ENCODE assay signal across 8 mouse cellular contexts in the genomic region with DNA sequence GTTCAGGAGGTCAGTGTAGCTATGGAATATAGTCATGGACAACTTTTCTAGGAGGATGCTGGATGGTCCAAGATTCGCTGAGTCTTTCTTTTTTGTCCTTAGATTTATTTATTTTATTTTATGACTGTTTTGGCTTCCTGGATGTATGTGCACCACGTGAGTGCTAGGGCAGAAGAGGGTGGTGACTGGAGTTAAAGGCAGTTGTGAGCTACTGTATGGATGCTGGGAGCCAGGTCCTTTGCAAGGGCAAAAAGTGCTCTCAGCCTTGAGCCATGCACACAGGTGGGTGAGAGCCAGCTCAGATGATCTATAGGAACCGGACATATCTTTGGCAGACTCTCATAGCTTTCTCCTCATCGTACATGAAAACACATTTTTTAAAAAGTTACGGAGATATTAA. TPM values are rescaled to one million over a fixed set of nuclear protein-coding genes. Genes with fewer than 3 reads are reported as not detected.
DNase-seq lines count a peak whose midpoint lies in the region; ATAC-seq and TF ChIP-seq lines count a peak whose summit lies in the region.

No protein-coding gene starts in this region.

- ATAC-seq in lung, embryonic 15.5 days (ENCODE audit: borderline replicate concordance, extremely low read depth, low FRiP score, low TSS enrichment): no peak
- no peak for ATAC-seq in intestine, embryonic 16.5 days
- no peak; the same call in 1 of the 2 replicates for ATAC-seq in neural tube, embryonic 13.5 days (ENCODE audit: low read depth)

- H3K4me2 ChIP-seq in lung, embryonic 15.5 days: peak overlapping the region; percentile 96
- H3K4me2 ChIP-seq in intestine, embryonic 16.5 days (ENCODE audit: low read depth, low read length): peak overlapping the region; percentile 95
- H3K4me2 ChIP-seq in neural tube, embryonic 13.5 days: peak overlapping the region; percentile 74

- TF ChIP-seq POLR2A in embryonic fibroblast, embryonic 13.5 days (IDR thresholded peaks at IDR 0.05; ENCODE audit: low read depth, low read length): no peak

- no peak overlapping the region for H3K27ac ChIP-seq in lung, embryonic 15.5 days
- no peak overlapping the region for H3K27ac ChIP-seq in embryonic fibroblast, embryonic 13.5 days (ENCODE audit: insufficient read depth, low read length)
- no peak overlapping the region for H3K27ac ChIP-seq in intestine, embryonic 16.5 days (ENCODE audit: low read length)
- H3K27ac ChIP-seq in neural tube, embryonic 13.5 days (replicated peaks): no peak overlapping the region

- DNase-seq in lung, adult 18-20 months: no peak
- DNase-seq in layer of hippocampus, adult 8-10 months (ENCODE audit: low spot score in 2 of 2): no peak
- DNase-seq in adrenal gland, adult 8-10 months: no peak
- DNase-seq in gastrocnemius, postnatal 10 days: no peak

- H3K9ac ChIP-seq in lung, embryonic 15.5 days: no peak overlapping the region
- 0 out of 2 replicates have a peak overlapping the region, but pooled peaks have one; percentile 80 for H3K9ac ChIP-seq in intestine, embryonic 16.5 days (ENCODE audit: low read depth, low read length)
- H3K9ac ChIP-seq in neural tube, embryonic 13.5 days: peak overlapping the region; percentile 80; the same call in 1 of the 2 replicates

- 14% methylated on average over 5 of the region's 5 CpGs for WGBS in lung, embryonic 15.5 days
- WGBS in intestine, embryonic 16.5 days: 14% methylated on average over 5 of the region's 5 CpGs
- 26% methylated on average over 5 of the region's 5 CpGs for WGBS in neural tube, embryonic 13.5 days

- no peak for TF ChIP-seq CTCF in embryonic fibroblast, embryonic 13.5 days (IDR thresholded peaks at IDR 0.05; ENCODE audit: borderline replicate concordance, insufficient read depth, low read length)

- H3K36me3 ChIP-seq in lung, embryonic 15.5 days: no peaks in the 10 kb centered on the region
- H3K36me3 ChIP-seq in intestine, embryonic 16.5 days (ENCODE audit: control insufficient read depth, insufficient read depth, low read length): no peaks in the 10 kb centered on the region
- H3K36me3 ChIP-seq in neural tube, embryonic 13.5 days: no peaks in the 10 kb centered on the region

- no peaks in the 10 kb centered on the region for H3K27me3 ChIP-seq in lung, embryonic 15.5 days
- H3K27me3 ChIP-seq in intestine, embryonic 16.5 days (replicated peaks; ENCODE audit: control insufficient read depth, insufficient read depth, low read length): no peaks in the 10 kb centered on the region
- H3K27me3 ChIP-seq in neural tube, embryonic 13.5 days: no peaks in the 10 kb centered on the region

- no peaks in the 10 kb centered on the region for H3K9me3 ChIP-seq in lung, embryonic 15.5 days
- no peaks in the 10 kb centered on the region for H3K9me3 ChIP-seq in intestine, embryonic 16.5 days (ENCODE audit: control insufficient read depth, low read length)
- no peaks in the 10 kb centered on the region for H3K9me3 ChIP-seq in neural tube, embryonic 13.5 days

- H3K4me1 ChIP-seq in lung, embryonic 15.5 days: peaks cover 10% of the 10 kb centered on the region; the same call in 1 of the 2 replicates
- peaks cover 5% of the 10 kb centered on the region for H3K4me1 ChIP-seq in embryonic fibroblast, embryonic 13.5 days (ENCODE audit: control insufficient read depth, insufficient read depth, low read length)
- H3K4me1 ChIP-seq in intestine, embryonic 16.5 days (ENCODE audit: control insufficient read depth, insufficient read depth, low read length): peaks cover 10% of the 10 kb centered on the region; the same call in 1 of the 2 replicates
- H3K4me1 ChIP-seq in neural tube, embryonic 13.5 days (replicated peaks): peaks cover 13% of the 10 kb centered on the region

- H3K4me3 ChIP-seq in lung, embryonic 15.5 days: peak overlapping the region; percentile 67
- H3K4me3 ChIP-seq in embryonic fibroblast, embryonic 13.5 days (ENCODE audit: insufficient read depth, low read length): peak overlapping the region; percentile 33; the same call in 1 of the 2 replicates
- H3K4me3 ChIP-seq in intestine, embryonic 16.5 days (ENCODE audit: low read length): peak overlapping the region; percentile 74
- peak overlapping the region; percentile 68 for H3K4me3 ChIP-seq in neural tube, embryonic 13.5 days

RNA-seq across cellular contexts. Expression of a gene that starts 0.4 kb away (rescaled TPM):
- 13.4 TPM in 2 replicates for polyA plus RNA-seq in lung, embryonic 15.5 days (2015; fragmentation: Nextera tagmentation; extraction: Ambion mirVana)
- polyA plus RNA-seq in embryonic fibroblast, embryonic 13.5 days (2011; ENCODE audit: insufficient read length, low read depth, missing spikeins): 25.0 and 27.5 TPM in 2 replicates
- 11.3 and 12.1 TPM in 2 replicates for polyA plus RNA-seq in intestine, embryonic 16.5 days (2015; fragmentation: Nextera tagmentation; extraction: Ambion mirVana)
- 49.4 and 54.8 TPM in 2 replicates for polyA plus RNA-seq in neural tube, embryonic 13.5 days (2015; fragmentation: Nextera tagmentation; extraction: Ambion mirVana)
- total RNA-seq in layer of hippocampus, adult 8-10 months (2022): 100 to 1,000 TPM in 3 of 4 experiments, 10 to 100 TPM in 1; 95.0 to 117 (median 110) TPM
- 10 to 100 TPM; 16.9 to 27.5 (median 24.6) TPM for total RNA-seq in adrenal gland, adult 8-10 months (2022)
- total RNA-seq in gastrocnemius, postnatal 10 days (2021): 10 to 100 TPM in 1 of 2 experiments, 1 to 10 TPM in 1; 7.8 to 12.0 TPM

RNA-seq across cellular contexts. Expression of a gene that starts 53.1 kb away (rescaled TPM):
- 501 and 507 TPM in 2 replicates for polyA plus RNA-seq in lung, embryonic 15.5 days (2015; fragmentation: Nextera tagmentation; extraction: Ambion mirVana)
- 162 and 261 TPM in 2 replicates for polyA plus RNA-seq in embryonic fibroblast, embryonic 13.5 days (2011; ENCODE audit: insufficient read length, low read depth, missing spikeins)
- 266 and 290 TPM in 2 replicates for polyA plus RNA-seq in intestine, embryonic 16.5 days (2015; fragmentation: Nextera tagmentation; extraction: Ambion mirVana)
- polyA plus RNA-seq in neural tube, embryonic 13.5 days (2015; fragmentation: Nextera tagmentation; extraction: Ambion mirVana): 489 and 502 TPM in 2 replicates
- total RNA-seq in layer of hippocampus, adult 8-10 months (2022): 100 to 1,000 TPM; 129 to 143 (median 138) TPM
- total RNA-seq in adrenal gland, adult 8-10 months (2022): 10 to 100 TPM; 82.2 to 95.1 (median 92.7) TPM
- total RNA-seq in gastrocnemius, postnatal 10 days (2021): 10 to 100 TPM; 78.2 to 87.1 TPM

RNA-seq across cellular contexts. Expression of a gene that starts 53.6 kb away (rescaled TPM):
- 1,895 and 2,008 TPM in 2 replicates for polyA plus RNA-seq in lung, embryonic 15.5 days (2015; fragmentation: Nextera tagmentation; extraction: Ambion mirVana)
- polyA plus RNA-seq in embryonic fibroblast, embryonic 13.5 days (2011; ENCODE audit: insufficient read length, low read depth, missing spikeins): 838 and 1,144 TPM in 2 replicates
- 1,302 and 1,450 TPM in 2 replicates for polyA plus RNA-seq in intestine, embryonic 16.5 days (2015; fragmentation: Nextera tagmentation; extraction: Ambion mirVana)
- polyA plus RNA-seq in neural tube, embryonic 13.5 days (2015; fragmentation: Nextera tagmentation; extraction: Ambion mirVana): 1,536 and 1,756 TPM in 2 replicates
- total RNA-seq in layer of hippocampus, adult 8-10 months (2022): 100 to 1,000 TPM; 429 to 500 (median 469) TPM
- total RNA-seq in adrenal gland, adult 8-10 months (2022): 100 to 1,000 TPM; 423 to 743 (median 588) TPM
- total RNA-seq in gastrocnemius, postnatal 10 days (2021): 100 to 1,000 TPM; 329 to 380 TPM
